Mouse (Mus musculus): ENCODE data around the gene Cnih3. TPM values are rescaled to one million over a fixed set of nuclear protein-coding genes. Genes with fewer than 3 reads are reported as not detected.

Gene Cnih3
- polyA plus RNA-seq, 1 experiment from 2014 or later, result 5.1 TPM

GRCm38 (mm10) chr1:181414985-181415384, 62.6 kb downstream of the Cnih3 start:
- 71% methylated on average over 2 of the region's 2 CpGs for WGBS

DNA sequence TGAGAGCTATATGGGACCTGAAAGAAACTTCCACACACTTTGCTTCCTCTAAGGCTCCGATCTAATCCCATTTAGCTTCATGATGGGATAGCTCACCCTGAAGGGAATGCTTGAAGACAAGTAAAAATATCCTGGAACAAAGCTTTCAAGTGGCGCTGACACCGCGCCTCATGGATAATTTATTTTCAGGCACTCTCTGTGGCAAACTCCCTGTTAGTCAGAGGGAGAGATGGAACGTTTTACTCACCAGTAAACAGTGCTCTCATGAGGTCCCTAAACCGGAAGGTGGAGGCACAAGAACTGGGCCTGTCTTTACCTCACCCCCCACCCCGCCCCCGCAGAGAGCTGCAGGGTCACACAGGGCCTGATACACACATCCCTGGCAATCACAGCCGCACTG, 64.4 kb downstream of the Cnih3 start:
- WGBS, result 84% methylated on average over 9 of the region's 9 CpGs
- H3K4me3 ChIP-seq, result no peak overlapping the region
- no peak for ATAC-seq (ENCODE audit: low FRiP score)
- H3K4me1 ChIP-seq, result peaks cover 6% of the 10 kb centered on the region
- no peaks in the 10 kb centered on the region for H3K36me3 ChIP-seq
- no peak overlapping the region for H3K27ac ChIP-seq
- 0 out of 2 replicates have a peak, but pooled peaks cover 4% of the 10 kb centered on the region for H3K27me3 ChIP-seq
- no peak overlapping the region for H3K9ac ChIP-seq
- H3K9me3 ChIP-seq (replicated peaks), result no peaks in the 10 kb centered on the region
- H3K4me2 ChIP-seq (replicated peaks), result no peak overlapping the region

More at GRCm38 (mm10) chr1:181414985-181415384, 62.6 kb downstream of the Cnih3 start:
- Histone ChIP-seq H3K4me1 (peaks cover 18% of the 10 kb centered on the region), H3K9ac (no peak overlapping the region), H3K4me2 (replicated peaks) (no peak overlapping the region), H3K36me3 (no peaks in the 10 kb centered on the region), H3K4me3 (no peak overlapping the region), H3K27ac (no peak overlapping the region), H3K27me3 (0 out of 2 replicates have a peak, but pooled peaks cover 4% of the 10 kb centered on the region), H3K9me3 (replicated peaks) (no peaks in the 10 kb centered on the region)
- ATAC-seq (ENCODE audit: low FRiP score), result no peak

GRCm38 (mm10) chr1:181417937-181418523, 65.6 kb downstream of the Cnih3 start:
- ATAC-seq (ENCODE audit: low FRiP score), result no peak
- Histone ChIP-seq H3K9ac (no peak overlapping the region), H3K27me3 (0 out of 2 replicates have a peak, but pooled peaks cover 4% of the 10 kb centered on the region), H3K4me1 (peaks cover 12% of the 10 kb centered on the region), H3K9me3 (replicated peaks) (no peaks in the 10 kb centered on the region), H3K36me3 (no peaks in the 10 kb centered on the region), H3K27ac (no peak overlapping the region), H3K4me3 (no peak overlapping the region), H3K4me2 (replicated peaks) (no peak overlapping the region)
- WGBS, result 82% methylated on average over 6 of the region's 6 CpGs

DNA sequence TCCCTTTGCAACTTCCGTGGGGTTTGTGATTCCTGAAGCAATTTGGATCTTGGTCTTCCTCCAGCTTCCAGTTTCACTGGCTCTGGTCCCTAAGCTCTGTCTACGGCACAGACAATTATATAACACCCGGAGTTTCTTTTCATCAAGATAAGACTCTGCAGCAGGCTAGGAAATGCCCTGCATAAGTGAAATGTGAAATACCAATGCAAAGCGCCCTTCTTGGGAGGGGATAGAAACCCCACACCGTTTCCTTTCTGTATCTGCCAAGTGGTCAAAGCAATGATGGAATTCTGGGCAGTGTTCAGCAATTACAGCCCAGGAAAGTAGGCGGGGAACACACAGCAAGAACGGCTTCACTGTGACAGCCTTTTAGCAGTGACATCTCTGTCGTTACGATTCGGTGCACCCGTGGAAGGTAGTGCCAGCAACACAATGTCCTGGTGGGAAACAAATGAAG, 67.7 kb downstream of the Cnih3 start:
- 28% methylated on average over 11 of the region's 11 CpGs for WGBS
- Histone ChIP-seq H3K27ac (no peak overlapping the region; the same call in 1 of the 2 replicates), H3K36me3 (no peaks in the 10 kb centered on the region), H3K9ac (no peak overlapping the region), H3K27me3 (0 out of 2 replicates have a peak, but pooled peaks cover 4% of the 10 kb centered on the region), H3K4me3 (no peak overlapping the region), H3K4me2 (replicated peaks) (no peak overlapping the region), H3K9me3 (replicated peaks) (no peaks in the 10 kb centered on the region), H3K4me1 (peaks cover 14% of the 10 kb centered on the region)
- ATAC-seq (ENCODE audit: low FRiP score), result no peak

DNA sequence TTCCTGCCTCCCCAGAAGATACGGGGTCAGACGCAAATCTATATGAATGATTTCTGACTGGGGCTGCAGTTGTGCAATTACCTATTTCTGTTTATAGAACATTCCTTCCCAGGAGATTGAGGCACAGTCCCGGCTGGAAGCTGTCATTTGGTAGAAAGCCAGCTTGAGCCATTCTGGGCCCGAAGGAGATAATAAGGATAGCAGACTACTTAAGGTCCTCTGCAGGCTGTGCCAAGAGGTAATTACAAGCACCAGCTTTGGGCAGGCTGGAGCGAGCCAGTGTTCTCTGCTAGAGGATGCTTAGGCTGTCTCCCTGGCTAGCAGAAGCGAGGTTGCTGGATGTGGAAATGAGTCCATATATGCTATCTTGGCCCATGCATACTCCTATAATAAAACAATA, 70.4 kb downstream of the Cnih3 start:
- Histone ChIP-seq H3K36me3 (no peaks in the 10 kb centered on the region), H3K9me3 (replicated peaks) (no peaks in the 10 kb centered on the region), H3K27ac (0 out of 2 replicates have a peak overlapping the region, but pooled peaks have one; percentile 30), H3K4me2 (replicated peaks) (no peak overlapping the region), H3K27me3 (0 out of 2 replicates have a peak, but pooled peaks cover 2% of the 10 kb centered on the region), H3K4me1 (peaks cover 14% of the 10 kb centered on the region), H3K9ac (no peak overlapping the region), H3K4me3 (no peak overlapping the region)
- 53% methylated on average over 6 of the region's 6 CpGs for WGBS
- ATAC-seq (ENCODE audit: low FRiP score), result no peak

DNA sequence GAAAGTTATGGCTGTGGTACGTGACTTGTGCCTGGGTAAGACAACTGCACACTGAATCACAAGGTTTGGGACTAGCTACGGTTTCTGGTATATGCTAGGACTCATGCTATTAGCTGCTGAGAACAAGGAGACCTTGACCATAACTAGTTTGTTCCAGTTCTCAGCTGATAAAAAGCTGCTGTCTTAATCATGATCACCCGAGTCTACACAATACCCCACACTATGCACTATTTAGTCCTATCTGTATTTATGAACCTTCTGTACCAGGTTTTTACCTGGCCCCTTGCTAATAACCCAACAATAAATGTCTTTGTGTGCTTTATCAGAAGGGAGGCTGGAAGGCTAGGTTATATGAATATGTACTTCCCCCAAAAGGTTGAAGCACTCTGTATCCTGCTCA, 72.5 kb downstream of the Cnih3 start:
- WGBS, result 91% methylated on average over 3 of the region's 3 CpGs
- no peak overlapping the region for H3K9ac ChIP-seq
- H3K9me3 ChIP-seq (replicated peaks), result no peaks in the 10 kb centered on the region
- H3K27ac ChIP-seq, result no peak overlapping the region
- H3K4me2 ChIP-seq (replicated peaks), result no peak overlapping the region
- peaks cover 13% of the 10 kb centered on the region for H3K4me1 ChIP-seq
- ATAC-seq (ENCODE audit: low FRiP score), result no peak
- no peak overlapping the region for H3K4me3 ChIP-seq
- H3K27me3 ChIP-seq, result no peaks in the 10 kb centered on the region
- no peaks in the 10 kb centered on the region for H3K36me3 ChIP-seq

- ATAC-seq (ENCODE audit: low FRiP score), result no peak
- Histone ChIP-seq H3K27ac (no peak overlapping the region), H3K9ac (no peak overlapping the region), H3K36me3 (no peaks in the 10 kb centered on the region), H3K9me3 (replicated peaks) (no peaks in the 10 kb centered on the region), H3K4me2 (replicated peaks) (no peak overlapping the region), H3K4me3 (no peak overlapping the region), H3K27me3 (no peaks in the 10 kb centered on the region), H3K4me1 (peaks cover 8% of the 10 kb centered on the region)
- WGBS, result 89% methylated on average over 3 of the region's 3 CpGs
Measured at GRCm38 (mm10) chr1:181425388-181425787, 73.0 kb downstream of the Cnih3 start.

- Histone ChIP-seq H3K4me2 (replicated peaks) (no peak overlapping the region), H3K9me3 (replicated peaks) (no peaks in the 10 kb centered on the region), H3K27me3 (no peaks in the 10 kb centered on the region), H3K36me3 (no peaks in the 10 kb centered on the region), H3K9ac (no peak overlapping the region), H3K4me1 (peaks cover 8% of the 10 kb centered on the region), H3K27ac (no peak overlapping the region), H3K4me3 (no peak overlapping the region)
- ATAC-seq (ENCODE audit: low FRiP score), result no peak
- WGBS, result 84% methylated on average over 5 of the region's 5 CpGs
Measured at GRCm38 (mm10) chr1:181426406-181426805, 74.0 kb downstream of the Cnih3 start.

- Histone ChIP-seq H3K4me3 (no peak overlapping the region), H3K9ac (no peak overlapping the region), H3K4me1 (0 out of 2 replicates have a peak, but pooled peaks cover 3% of the 10 kb centered on the region), H3K9me3 (replicated peaks) (no peaks in the 10 kb centered on the region), H3K27ac (no peak overlapping the region), H3K36me3 (no peaks in the 10 kb centered on the region), H3K4me2 (replicated peaks) (no peak overlapping the region), H3K27me3 (no peaks in the 10 kb centered on the region)
- no peak for ATAC-seq (ENCODE audit: low FRiP score)
- 86% methylated on average over 5 of the region's 5 CpGs for WGBS
Measured at GRCm38 (mm10) chr1:181433263-181433662, 80.8 kb downstream of the Cnih3 start.

DNA sequence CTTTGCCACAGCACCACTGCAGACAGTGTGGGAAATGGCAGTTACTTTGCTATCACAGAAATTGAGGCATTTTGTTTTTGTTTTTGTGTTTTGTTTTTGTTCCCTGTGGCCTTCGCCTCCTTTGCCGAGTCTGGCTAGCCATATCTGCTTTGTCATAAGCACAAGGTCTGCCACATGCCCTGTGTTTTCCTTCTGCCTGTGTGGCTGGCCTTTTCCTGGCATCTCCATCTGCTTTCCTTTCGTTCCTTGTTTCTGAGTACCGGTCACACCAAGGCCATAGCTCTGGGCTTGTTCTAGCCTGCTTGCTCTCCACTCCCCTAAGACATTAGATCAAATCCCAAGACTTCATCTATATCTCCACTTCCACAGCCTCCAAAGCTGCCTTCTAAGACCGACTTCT, 83.0 kb downstream of the Cnih3 start:
- H3K4me2 ChIP-seq (replicated peaks), result no peak overlapping the region
- no peaks in the 10 kb centered on the region for H3K36me3 ChIP-seq
- WGBS, result 78% methylated on average over 5 of the region's 5 CpGs
- H3K27me3 ChIP-seq, result no peaks in the 10 kb centered on the region
- no peak overlapping the region for H3K27ac ChIP-seq
- H3K9me3 ChIP-seq (replicated peaks), result no peaks in the 10 kb centered on the region
- 0 out of 2 replicates have a peak, but pooled peaks cover 3% of the 10 kb centered on the region for H3K4me1 ChIP-seq
- no peak overlapping the region for H3K9ac ChIP-seq
- no peak for ATAC-seq (ENCODE audit: low FRiP score)
- no peak overlapping the region for H3K4me3 ChIP-seq

DNA sequence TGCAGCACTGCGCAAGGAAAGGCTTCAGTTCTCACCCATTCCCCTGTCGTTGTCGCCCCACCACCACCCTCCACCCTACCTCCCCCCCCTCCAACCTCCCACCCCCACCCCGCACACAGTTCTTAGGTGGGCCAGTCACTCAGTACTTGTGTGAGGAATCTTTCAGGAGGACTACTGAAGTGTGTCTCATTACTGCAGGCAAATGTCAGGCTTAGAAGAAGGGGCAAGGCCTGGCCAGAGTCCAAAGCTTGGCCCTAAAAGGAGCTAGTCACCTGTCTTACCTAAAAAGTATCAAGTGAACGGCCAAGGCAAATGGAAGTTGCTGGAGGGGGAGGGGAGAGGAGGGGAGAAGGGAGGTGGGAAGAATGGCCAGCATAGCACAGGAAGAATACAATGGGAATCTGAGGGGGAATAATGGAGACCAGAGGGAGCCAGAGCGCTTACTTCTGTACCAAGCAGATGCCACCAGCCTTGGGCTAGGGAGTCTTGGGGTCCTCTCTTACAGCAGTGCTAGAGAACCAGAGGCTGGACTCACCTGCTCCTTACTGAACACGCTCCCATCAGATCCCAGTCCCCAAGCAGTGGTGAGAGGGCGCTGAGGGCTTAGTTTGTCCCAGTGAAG, 88.7 kb downstream of the Cnih3 start:
- WGBS, result 77% methylated on average over 8 of the region's 8 CpGs
- Histone ChIP-seq H3K27me3 (no peaks in the 10 kb centered on the region), H3K9me3 (replicated peaks) (no peaks in the 10 kb centered on the region), H3K36me3 (no peaks in the 10 kb centered on the region), H3K4me1 (no peaks in the 10 kb centered on the region), H3K27ac (no peak overlapping the region), H3K4me2 (replicated peaks) (no peak overlapping the region), H3K4me3 (no peak overlapping the region), H3K9ac (no peak overlapping the region)
- ATAC-seq (ENCODE audit: low FRiP score), result no peak

DNA sequence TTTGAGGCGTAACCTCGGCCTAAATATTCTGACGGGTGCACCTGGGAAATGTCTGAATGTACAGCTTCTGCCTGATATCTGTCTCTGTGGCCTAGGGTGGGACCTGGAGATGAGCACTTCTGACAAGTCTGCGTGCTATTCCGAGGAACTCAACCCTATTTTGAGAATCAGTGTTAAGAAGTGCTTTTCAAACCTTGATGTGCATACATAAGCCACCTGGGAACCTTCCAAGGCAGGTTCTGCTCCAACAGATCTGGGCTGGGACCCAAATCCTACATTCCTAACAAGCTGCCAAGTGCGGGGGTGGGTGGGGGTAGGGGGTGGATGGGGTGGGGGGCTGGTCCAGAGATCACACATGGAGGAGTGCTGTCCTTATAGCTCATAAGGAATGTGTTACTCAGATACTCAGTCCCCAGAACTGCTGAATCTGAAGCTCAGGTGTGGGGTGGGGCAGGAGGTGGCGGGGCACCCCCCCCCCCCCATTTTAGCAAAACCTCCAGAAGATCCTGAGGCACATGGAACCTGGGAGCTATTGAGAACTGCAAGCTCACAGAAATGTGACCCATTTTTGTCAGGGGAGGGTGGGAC, 89.3 kb downstream of the Cnih3 start:
- no peaks in the 10 kb centered on the region for H3K4me1 ChIP-seq
- no peak overlapping the region for H3K27ac ChIP-seq
- H3K36me3 ChIP-seq, result no peaks in the 10 kb centered on the region
- WGBS, result 86% methylated on average over 7 of the region's 7 CpGs
- H3K9ac ChIP-seq, result no peak overlapping the region
- no peak overlapping the region for H3K4me2 ChIP-seq (replicated peaks)
- ATAC-seq (ENCODE audit: low FRiP score), result no peak
- no peaks in the 10 kb centered on the region for H3K27me3 ChIP-seq
- no peak overlapping the region for H3K4me3 ChIP-seq
- H3K9me3 ChIP-seq (replicated peaks), result no peaks in the 10 kb centered on the region

Measured in hindbrain, embryonic 12.5 days (tissue).